Comparison of ENCODE assay signal across 24 mouse cellular contexts in the genomic region with DNA sequence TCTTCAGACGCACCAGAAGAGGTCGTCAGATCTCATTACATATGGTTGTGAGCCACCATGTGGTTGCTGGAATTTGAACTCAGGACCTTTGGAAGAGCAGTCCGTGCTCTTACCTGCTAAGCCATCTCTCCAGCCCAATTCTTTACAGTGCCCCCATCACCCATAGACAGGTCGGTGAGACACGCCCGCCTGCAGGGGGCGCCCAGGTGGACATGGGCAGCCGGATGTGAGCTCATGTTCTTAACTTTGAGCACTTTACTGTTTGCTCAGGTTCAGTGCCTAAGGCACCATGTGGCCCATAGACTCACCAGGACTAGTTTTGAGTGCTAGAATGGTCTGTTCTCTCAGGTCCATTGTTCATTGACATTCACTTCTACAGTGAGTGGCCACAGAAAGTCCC. TPM values are rescaled to one million over a fixed set of nuclear protein-coding genes. Genes with fewer than 3 reads are reported as not detected.
A peak's percentile ranks its signal among the peaks of the same experiment; 100 is the strongest.
DNase-seq lines count a peak whose midpoint lies in the region; ATAC-seq and TF ChIP-seq lines count a peak whose summit lies in the region.
"Had no signal": no experiment of that assay in that cellular context is flagged by ENCODE, and none has a peak within 500 bp of the region (broad histone marks: within the 10 kb centered on the region; RNA-seq: fewer than 3 reads in every experiment).

No protein-coding gene starts in this region.

- TF ChIP-seq POLR2A in small intestine, adult 2 months (IDR thresholded peaks at IDR 0.05; ENCODE audit: low read depth, low read length) = no peak

- H3K4me1 ChIP-seq in small intestine, adult 2 months (ENCODE audit: control insufficient read depth, insufficient read depth, insufficient read length, low read length) = no peaks in the 10 kb centered on the region; the same call in 1 of the 2 replicates
- H3K4me1 ChIP-seq: forebrain, embryonic 15.5 days; intestine, embryonic 15.5 days; limb, embryonic 15.5 days; midbrain, embryonic 10.5 days had no signal

- peak; percentile 15; the same call in 1 of the 2 replicates for TF ChIP-seq CTCF in small intestine, adult 2 months (IDR thresholded peaks at IDR 0.05; ENCODE audit: extremely low read depth, insufficient read length, insufficient replicate concordance, low read depth, low read length)

- WGBS in small intestine, adult 2 months = 70% methylated on average over 8 of the region's 8 CpGs

- DNase-seq in CD4-positive, CD25-positive, alpha-beta regulatory T cell, adult 2 months (ENCODE audit: low read depth, low spot score) = peak; percentile 56
- peak; percentile 66 for DNase-seq in A20 (ENCODE audit: low read depth, low spot score)
- peak; percentile 41 for DNase-seq in T-cell, adult 2 months (ENCODE audit: low spot score)
- no peak for DNase-seq in heart, adult 18-20 months
- no peak for DNase-seq in embryo, embryonic 10 days (ENCODE audit: low spot score)
- no peak for DNase-seq in lung, postnatal 36 days
- DNase-seq: cerebellum, adult 11-12 months; embryo, embryonic 11 days; heart, adult 2 months; lung, postnatal 14 days; right cerebral cortex, postnatal 14 days had no signal

- H3K27ac ChIP-seq in small intestine, adult 2 months (ENCODE audit: insufficient read depth, low read depth, low read length) = no peak overlapping the region
- H3K27ac ChIP-seq: forebrain, embryonic 15.5 days; heart, adult 2 months; intestine, embryonic 15.5 days; limb, embryonic 15.5 days; midbrain, embryonic 10.5 days had no signal

- H3K36me3 ChIP-seq in small intestine, adult 2 months (ENCODE audit: control insufficient read depth, insufficient read depth, low read length) = no peaks in the 10 kb centered on the region
- H3K36me3 ChIP-seq: forebrain, embryonic 15.5 days; intestine, embryonic 15.5 days; limb, embryonic 15.5 days; midbrain, embryonic 10.5 days had no signal

- no peak for ATAC-seq in CD4-positive, CD25-positive, alpha-beta regulatory T cell, adult 4 months
- ATAC-seq: forebrain, embryonic 15.5 days; intestine, embryonic 15.5 days; Patski had no signal

- H3K27me3 ChIP-seq in small intestine, adult 2 months (ENCODE audit: control insufficient read depth, insufficient read depth, low read length) = no peaks in the 10 kb centered on the region
- H3K27me3 ChIP-seq: forebrain, embryonic 15.5 days; intestine, embryonic 15.5 days; limb, embryonic 15.5 days; Patski had no signal

- no peak overlapping the region for H3K4me3 ChIP-seq in small intestine, adult 2 months (ENCODE audit: low read depth, low read length)
- H3K4me3 ChIP-seq: forebrain, embryonic 15.5 days; heart, adult 2 months; intestine, embryonic 15.5 days; limb, embryonic 15.5 days; midbrain, embryonic 10.5 days; myocyte had no signal

RNA-seq across cellular contexts. Expression of a gene that starts 2.3 kb away (rescaled TPM):
- polyA plus RNA-seq in CD4-positive, CD25-positive, alpha-beta regulatory T cell, adult 4 months (2017; shearing (Covaris generic)) = not detected
- polyA plus RNA-seq in small intestine, adult 2 months (2012; rRNA removed) = not detected in 2 replicates
- not detected for total RNA-seq in heart, adult 18-20 months (2021)
- total RNA-seq: adrenal gland, adult 18-20 months; heart, adult 2 months; layer of hippocampus, adult 8-10 months had no signal
- polyA plus RNA-seq: forebrain, embryonic 15.5 days; heart, adult 2 months; heart, embryonic 16.5 days; hindbrain, embryonic 11.5 days; intestine, embryonic 15.5 days; kidney, embryonic 16.5 days; limb, embryonic 15.5 days; midbrain, embryonic 10.5 days; myocyte; Patski had no signal

RNA-seq across cellular contexts. Expression of a gene that starts 10.3 kb away (rescaled TPM):
- polyA plus RNA-seq in CD4-positive, CD25-positive, alpha-beta regulatory T cell, adult 4 months (2017; shearing (Covaris generic)) = 10 to 100 TPM; 27.9 to 60.5 TPM
- polyA plus RNA-seq in small intestine, adult 2 months (2012; rRNA removed) = 85.9 and 101 TPM in 2 replicates
- 100 to 1,000 TPM; 103 to 107 TPM for total RNA-seq in heart, adult 18-20 months (2021)

RNA-seq across cellular contexts. Expression of a gene that starts 22.2 kb away (rescaled TPM):
- polyA plus RNA-seq in CD4-positive, CD25-positive, alpha-beta regulatory T cell, adult 4 months (2017; shearing (Covaris generic)) = 1 to 10 TPM; 4.2 to 5.6 TPM
- 2.7 and 3.5 TPM in 2 replicates for polyA plus RNA-seq in small intestine, adult 2 months (2012; rRNA removed)
- 1 to 10 TPM; 7.6 to 7.9 TPM for total RNA-seq in heart, adult 18-20 months (2021)

RNA-seq across cellular contexts. Expression of a gene that starts 30.3 kb away (rescaled TPM):
- under 1 TPM in 1 of 2 experiments, not detected in 1; 0.22 TPM for polyA plus RNA-seq in CD4-positive, CD25-positive, alpha-beta regulatory T cell, adult 4 months (2017; shearing (Covaris generic))
- polyA plus RNA-seq in small intestine, adult 2 months (2012; rRNA removed) = 1.7 and 1.9 TPM in 2 replicates
- total RNA-seq in heart, adult 18-20 months (2021) = 1 to 10 TPM in 1 of 2 experiments, under 1 TPM in 1; 0.62 to 1.2 TPM

Comparison
In these comparisons a context has a peak if more than half of its experiments do, and no peak if none do; other contexts are left out.
1. DNase-seq: peak in CD4-positive, CD25-positive, alpha-beta regulatory T cell, adult 2 months (single experiment), A20 (single experiment) and T-cell, adult 2 months (single experiment); none in heart, adult 18-20 months (0 of 2), embryo, embryonic 10 days (single experiment) and lung, postnatal 36 days (single experiment).